Mouse (Mus musculus): ENCODE results near the gene Cdx2. TPM values are rescaled to one million over a fixed set of nuclear protein-coding genes. Genes with fewer than 3 reads are reported as not detected.

Cdx2 gene
- polyA plus RNA-seq, 1 experiment, result not detected

- no peak for DNase-seq (ENCODE audit: low read depth)
- no peak for TF ChIP-seq CTCF (IDR thresholded peaks at IDR 0.05; ENCODE audit: borderline replicate concordance, extremely low read depth, insufficient read depth, insufficient read length)
- no peak for TF ChIP-seq POLR2A (IDR thresholded peaks at IDR 0.05; ENCODE audit: borderline replicate concordance, extremely low read depth, insufficient read depth, insufficient read length, poor library complexity, severe bottlenecking)
Observed at GRCm38 (mm10) chr5:147291764-147292505, 15.1 kb downstream of the Cdx2 start.

- DNase-seq (ENCODE audit: low read depth), result no peak
- TF ChIP-seq CTCF (IDR thresholded peaks at IDR 0.05; ENCODE audit: borderline replicate concordance, extremely low read depth, insufficient read depth, insufficient read length) (peak; percentile 19; the same call in 1 of the 2 replicates), POLR2A (IDR thresholded peaks at IDR 0.05; ENCODE audit: borderline replicate concordance, extremely low read depth, insufficient read depth, insufficient read length, poor library complexity, severe bottlenecking) (no peak)
Observed at GRCm38 (mm10) chr5:147284365-147284764, 22.7 kb downstream of the Cdx2 start.

DNA sequence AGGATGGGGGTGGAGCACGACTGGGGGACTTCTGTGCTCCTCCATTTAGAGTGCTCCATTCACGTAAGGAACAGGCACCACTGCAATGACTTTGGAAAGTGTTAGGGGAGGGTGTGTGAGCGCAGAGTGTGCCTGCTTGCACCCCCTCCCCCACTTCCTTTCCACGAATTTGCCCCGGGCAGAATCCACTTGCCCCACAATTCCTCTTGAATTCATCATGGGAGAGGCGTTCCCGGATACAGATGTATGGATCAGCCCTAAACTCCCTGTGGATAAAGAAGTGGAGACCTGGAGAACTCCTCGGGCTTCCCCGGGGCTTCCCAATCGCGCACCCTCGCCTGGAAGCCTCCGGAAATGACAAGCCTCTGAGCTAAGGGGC, 29.5 kb downstream of the Cdx2 start:
- TF ChIP-seq CTCF (IDR thresholded peaks at IDR 0.05; ENCODE audit: borderline replicate concordance, extremely low read depth, insufficient read depth, insufficient read length), result no peak
- TF ChIP-seq POLR2A (IDR thresholded peaks at IDR 0.05; ENCODE audit: borderline replicate concordance, extremely low read depth, insufficient read depth, insufficient read length, poor library complexity, severe bottlenecking), result no peak
- DNase-seq (ENCODE audit: low read depth), result no peak

DNA sequence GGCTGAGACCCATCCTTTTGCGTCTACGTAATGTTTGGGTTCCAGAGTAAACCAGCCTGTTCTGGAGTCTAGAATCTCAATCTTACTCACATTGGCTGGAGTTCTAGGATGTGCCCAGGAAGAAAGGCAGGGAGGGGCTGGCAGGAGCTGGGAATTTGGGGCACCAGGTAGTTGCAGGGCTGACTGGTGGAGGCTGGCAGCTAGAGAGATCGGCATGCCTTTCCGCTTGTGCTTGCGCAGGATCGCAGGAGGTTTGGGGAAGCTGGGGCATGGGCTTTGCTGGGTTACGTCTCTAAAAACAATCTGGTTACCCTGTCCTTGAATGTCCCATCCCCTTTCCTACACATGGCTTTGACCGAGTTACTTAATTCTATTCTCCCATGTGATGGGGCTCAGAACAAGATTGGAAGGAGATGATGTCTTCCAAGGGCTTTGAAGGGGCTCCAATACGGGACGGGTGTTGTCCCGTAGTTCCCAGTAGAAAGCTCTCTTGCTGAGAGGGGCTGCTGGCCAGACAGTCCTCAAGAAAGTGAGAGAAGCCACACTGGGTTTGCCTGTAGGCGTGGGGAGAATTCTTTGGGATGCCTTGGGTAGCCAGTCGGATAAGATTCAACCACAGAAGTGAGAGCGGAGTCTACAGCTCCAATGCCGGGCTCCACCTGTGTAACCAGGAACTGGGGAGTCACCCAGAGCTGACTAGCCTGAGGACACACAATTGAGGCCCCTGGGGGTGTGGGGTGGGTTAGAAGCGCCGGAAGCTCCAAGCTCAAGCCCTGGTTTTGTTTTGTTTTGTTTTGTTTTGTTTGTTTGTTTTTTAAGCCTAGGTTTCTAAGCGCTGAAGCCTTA, 30.1 kb downstream of the Cdx2 start:
- DNase-seq (ENCODE audit: low read depth), result no peak
- TF ChIP-seq CTCF (IDR thresholded peaks at IDR 0.05; ENCODE audit: borderline replicate concordance, extremely low read depth, insufficient read depth, insufficient read length), result no peak
- TF ChIP-seq POLR2A (IDR thresholded peaks at IDR 0.05; ENCODE audit: borderline replicate concordance, extremely low read depth, insufficient read depth, insufficient read length, poor library complexity, severe bottlenecking), result no peak

- TF ChIP-seq CTCF (IDR thresholded peaks at IDR 0.05; ENCODE audit: borderline replicate concordance, extremely low read depth, insufficient read depth, insufficient read length), result no peak
- no peak for TF ChIP-seq POLR2A (IDR thresholded peaks at IDR 0.05; ENCODE audit: borderline replicate concordance, extremely low read depth, insufficient read depth, insufficient read length, poor library complexity, severe bottlenecking)
- no peak for DNase-seq (ENCODE audit: low read depth)
Observed at GRCm38 (mm10) chr5:147275761-147276160, 31.3 kb downstream of the Cdx2 start.

- no peak for DNase-seq (ENCODE audit: low read depth)
- TF ChIP-seq POLR2A (IDR thresholded peaks at IDR 0.05; ENCODE audit: borderline replicate concordance, extremely low read depth, insufficient read depth, insufficient read length, poor library complexity, severe bottlenecking) (no peak), CTCF (IDR thresholded peaks at IDR 0.05; ENCODE audit: borderline replicate concordance, extremely low read depth, insufficient read depth, insufficient read length) (no peak)
Observed at GRCm38 (mm10) chr5:147274174-147275141, 32.6 kb downstream of the Cdx2 start.

DNA sequence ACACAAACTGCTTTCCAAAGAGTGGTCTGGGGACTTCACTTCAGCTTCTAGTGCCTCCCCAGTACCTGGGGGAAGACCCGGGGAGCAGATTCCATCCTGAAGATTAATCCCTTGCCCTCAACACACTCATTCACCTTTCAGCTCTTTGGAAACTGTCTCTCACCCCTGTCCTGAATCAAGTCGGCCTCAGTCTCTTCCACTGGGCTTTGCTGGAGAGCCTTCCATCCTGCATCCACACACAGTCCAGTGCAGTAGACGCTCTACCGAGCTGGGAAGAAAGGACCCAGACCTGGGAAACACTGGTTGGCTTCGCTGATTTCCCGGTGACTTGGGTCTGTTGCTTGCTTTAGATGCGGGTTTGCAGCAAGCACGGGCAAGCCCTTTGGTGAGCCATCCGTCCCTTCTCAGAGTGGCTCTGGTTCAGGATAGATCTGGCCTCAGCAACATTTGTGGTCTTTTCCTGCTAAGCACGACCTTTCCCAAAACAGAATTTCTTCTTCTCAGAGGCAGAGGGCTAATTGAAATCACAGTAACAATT, 34.2 kb downstream of the Cdx2 start:
- DNase-seq (ENCODE audit: low read depth), result no peak
- no peak for TF ChIP-seq POLR2A (IDR thresholded peaks at IDR 0.05; ENCODE audit: borderline replicate concordance, extremely low read depth, insufficient read depth, insufficient read length, poor library complexity, severe bottlenecking)
- TF ChIP-seq CTCF (IDR thresholded peaks at IDR 0.05; ENCODE audit: borderline replicate concordance, extremely low read depth, insufficient read depth, insufficient read length), result no peak

- DNase-seq (ENCODE audit: low read depth), result no peak
- TF ChIP-seq POLR2A (IDR thresholded peaks at IDR 0.05; ENCODE audit: borderline replicate concordance, extremely low read depth, insufficient read depth, insufficient read length, poor library complexity, severe bottlenecking) (no peak), CTCF (IDR thresholded peaks at IDR 0.05; ENCODE audit: borderline replicate concordance, extremely low read depth, insufficient read depth, insufficient read length) (no peak)
Observed at GRCm38 (mm10) chr5:147272046-147272807, 34.8 kb downstream of the Cdx2 start.

DNA sequence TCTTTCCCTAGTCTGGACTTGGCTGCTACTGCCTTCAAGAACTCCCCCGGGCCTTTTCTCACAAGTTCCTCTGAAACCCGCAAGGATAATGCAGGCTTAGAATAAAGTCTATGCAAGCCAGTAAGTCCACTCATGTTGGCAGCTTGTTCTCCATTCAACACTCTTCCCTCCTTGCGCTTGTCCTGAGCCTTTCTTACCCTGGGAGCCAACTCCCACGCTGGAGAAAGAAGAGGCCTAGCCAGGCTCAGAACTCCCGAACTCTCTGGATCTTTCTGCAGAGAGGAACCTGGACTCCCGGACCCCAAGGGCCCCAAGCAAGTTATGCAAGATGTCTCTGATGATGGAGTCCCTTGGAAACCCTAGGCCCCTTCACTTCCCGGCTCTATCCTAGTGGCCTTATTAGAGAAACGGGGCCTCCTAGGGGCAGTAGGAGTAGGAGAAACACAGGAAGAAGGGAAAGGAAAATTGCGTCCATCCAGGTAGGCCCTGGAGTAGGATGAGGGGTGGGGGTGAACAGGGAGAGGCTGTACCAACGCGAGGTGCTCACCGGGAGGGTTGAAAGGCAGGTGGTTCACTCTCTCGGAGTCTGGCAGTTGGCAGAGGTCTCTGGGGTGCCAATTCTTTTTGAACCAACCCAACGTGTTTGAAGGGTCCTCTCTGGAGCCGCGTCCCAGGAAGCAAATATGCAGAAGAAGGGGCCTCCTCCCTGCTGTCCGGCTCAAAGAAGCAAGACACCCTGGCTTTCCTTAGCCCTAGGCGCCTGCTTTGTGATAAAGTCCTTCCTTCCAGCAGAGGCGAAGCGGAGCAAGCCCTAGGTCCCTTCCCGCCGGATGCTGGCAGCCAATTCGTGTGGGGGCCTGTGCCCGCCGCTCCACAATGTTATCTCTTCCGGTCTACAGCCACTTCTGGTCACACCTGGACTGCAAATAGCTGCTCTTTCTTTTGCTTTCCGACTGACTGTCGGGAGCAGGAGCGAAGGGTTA, 36.1 kb downstream of the Cdx2 start:
- no peak for TF ChIP-seq CTCF (IDR thresholded peaks at IDR 0.05; ENCODE audit: borderline replicate concordance, extremely low read depth, insufficient read depth, insufficient read length)
- TF ChIP-seq POLR2A (IDR thresholded peaks at IDR 0.05; ENCODE audit: borderline replicate concordance, extremely low read depth, insufficient read depth, insufficient read length, poor library complexity, severe bottlenecking), result no peak
- no peak for DNase-seq (ENCODE audit: low read depth)

Measured in brain, embryonic 14.5 days (tissue).